ENCODE assay signal across 8 mouse cellular contexts in genomic region chr8:120334878-120335261, GRCm38 (mm10).
A peak's percentile ranks its signal among the peaks of the same experiment; 100 is the strongest.
DNase-seq lines count a peak whose midpoint lies in the region; ATAC-seq lines count a peak whose summit lies in the region.

No protein-coding gene starts in this region.

- H3K4me2 ChIP-seq in hindbrain, embryonic 16.5 days (ENCODE audit: low read length), result no peak overlapping the region; the same call in 1 of the 2 replicates

- H3K36me3 ChIP-seq in hindbrain, embryonic 16.5 days (ENCODE audit: control insufficient read depth, insufficient read depth, low read length), result no peaks in the 10 kb centered on the region

- peak; percentile 57 for DNase-seq in adrenal gland, postnatal 14 days
- DNase-seq in adrenal gland, postnatal 4 days (ENCODE audit: low spot score in 2 of 2), result no peak
- peak; percentile 55 for DNase-seq in thymus, postnatal 4 days
- DNase-seq in thymus, postnatal 10 days (ENCODE audit: low spot score in 2 of 2), result no peak
- no peak for DNase-seq in urinary bladder, adult 18-20 months (ENCODE audit: low spot score in 2 of 2)

- WGBS in hindbrain, embryonic 16.5 days, result 14% methylated on average over 5 of the region's 5 CpGs

- H3K9ac ChIP-seq in hindbrain, embryonic 16.5 days (ENCODE audit: low read depth, low read length), result peak overlapping the region; percentile 49

- H3K4me1 ChIP-seq in hindbrain, embryonic 16.5 days (ENCODE audit: control insufficient read depth, insufficient read depth, low read depth, low read length), result peaks cover 23% of the 10 kb centered on the region

- H3K4me3 ChIP-seq in hindbrain, embryonic 16.5 days (ENCODE audit: low read length), result no peak overlapping the region

- H3K27me3 ChIP-seq in hindbrain, embryonic 16.5 days (replicated peaks; ENCODE audit: control insufficient read depth, insufficient read depth, low read length), result no peaks in the 10 kb centered on the region; the same call in 1 of the 2 replicates

- peak; percentile 37; the same call in 1 of the 2 replicates for ATAC-seq in hindbrain, embryonic 16.5 days
- peak; percentile 9 for ATAC-seq in megakaryocyte progenitor cell, adult 5-6 weeks (replicated peaks; ENCODE audit: poor library complexity)
- no peak for ATAC-seq in granulocyte monocyte progenitor cell, adult 5-6 weeks (replicated peaks; ENCODE audit: poor library complexity, severe bottlenecking)

- H3K9me3 ChIP-seq in hindbrain, embryonic 16.5 days (ENCODE audit: control insufficient read depth, low read length), result no peaks in the 10 kb centered on the region

- H3K27ac ChIP-seq in hindbrain, embryonic 16.5 days (ENCODE audit: low read depth, low read length), result peak overlapping the region; percentile 80

Comparison
In these comparisons a context has a peak if more than half of its experiments do, and no peak if none do; other contexts are left out.
1. DNase-seq: peak in adrenal gland, postnatal 14 days (single experiment) and thymus, postnatal 4 days (single experiment); none in adrenal gland, postnatal 4 days (0 of 2), thymus, postnatal 10 days (0 of 2) and urinary bladder, adult 18-20 months (0 of 2).